ENCODE assay signal across 17 mouse cellular contexts in the genomic region with DNA sequence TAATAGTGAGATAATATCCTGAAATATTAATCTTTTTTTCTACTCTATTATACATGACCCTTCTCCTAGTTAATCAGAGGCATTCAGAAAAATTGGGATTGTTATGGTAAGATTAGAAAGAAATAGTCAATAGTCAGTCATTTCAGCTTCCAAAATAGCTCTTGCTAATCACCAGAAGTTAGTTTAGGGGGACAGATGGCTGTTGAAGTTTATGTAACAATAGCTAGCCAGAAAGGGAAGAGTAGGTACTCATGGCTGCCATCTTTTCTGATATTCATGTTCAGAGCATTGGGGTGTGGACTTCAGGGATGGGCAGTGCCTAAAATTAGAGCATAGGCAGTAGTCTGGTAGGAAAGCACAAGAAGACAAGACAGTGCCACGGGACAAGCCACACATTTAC.
"Had no signal": no experiment of that assay in that cellular context is flagged by ENCODE, and none has a peak within 500 bp of the region (broad histone marks: within the 10 kb centered on the region; RNA-seq: fewer than 3 reads in every experiment).

No protein-coding gene starts in this region.

- H3K27me3 ChIP-seq: lung, embryonic 15.5 days; megakaryocyte, embryonic 14.5 days; midbrain, embryonic 13.5 days; midbrain, embryonic 15.5 days; neural tube, embryonic 12.5 days; stomach, embryonic 15.5 days had no signal

- H3K36me3 ChIP-seq: lung, embryonic 15.5 days; midbrain, embryonic 13.5 days; midbrain, embryonic 15.5 days; neural tube, embryonic 12.5 days; stomach, embryonic 15.5 days had no signal

- H3K4me1 ChIP-seq: lung, embryonic 15.5 days; megakaryocyte, embryonic 14.5 days; midbrain, embryonic 13.5 days; midbrain, embryonic 15.5 days; neural tube, embryonic 12.5 days; stomach, embryonic 15.5 days had no signal

- ATAC-seq: lung, postnatal 0 days; midbrain, embryonic 13.5 days; midbrain, embryonic 15.5 days had no signal

- DNase-seq: lung, adult 2 months; lung, postnatal 14 days; lung, postnatal 36 days; right cerebral cortex, postnatal 14 days; thymus, adult 2 months; thymus, postnatal 25 days; thymus, postnatal 4 days had no signal

- H3K9ac ChIP-seq: lung, embryonic 15.5 days; midbrain, embryonic 13.5 days; midbrain, embryonic 15.5 days; neural tube, embryonic 12.5 days; stomach, embryonic 15.5 days had no signal

- H3K4me2 ChIP-seq: lung, embryonic 15.5 days; midbrain, embryonic 11.5 days; midbrain, embryonic 13.5 days; midbrain, embryonic 15.5 days; neural tube, embryonic 12.5 days; stomach, embryonic 15.5 days had no signal

- H3K4me3 ChIP-seq: lung, embryonic 15.5 days; megakaryocyte, embryonic 14.5 days; midbrain, embryonic 13.5 days; midbrain, embryonic 15.5 days; neural tube, embryonic 12.5 days; stomach, embryonic 15.5 days had no signal

- H3K27ac ChIP-seq: lung, embryonic 15.5 days; macrophage; midbrain, embryonic 13.5 days; midbrain, embryonic 15.5 days; neural tube, embryonic 12.5 days; stomach, embryonic 15.5 days; stomach, postnatal 0 days had no signal

- H3K9me3 ChIP-seq: lung, embryonic 15.5 days; megakaryocyte, embryonic 14.5 days; midbrain, embryonic 13.5 days; midbrain, embryonic 15.5 days; neural tube, embryonic 12.5 days; stomach, embryonic 15.5 days had no signal
